Mouse (Mus musculus) cerebellum, adult 2 months (tissue): ENCODE results near the gene Stac. TPM values are rescaled to one million over a fixed set of nuclear protein-coding genes. Genes with fewer than 3 reads are reported as not detected.

Source experiments
- DNase-seq, 2 experiments: peaks; one replicate each; pipeline ENCODE4 v3.0.0; 2021
- H3K27ac ChIP-seq: fragments of 200-500 bp; 2 replicates; pipeline ENCODE4 v1.5.1; 2012; ENCODE audit warnings: low read length, control low read depth, inconsistent platforms; ENCODE audit not compliant: insufficient read depth
- H3K27me3 ChIP-seq: fragments of 200-500 bp; 2 replicates; pipeline ENCODE4 v1.6.1; 2012; ENCODE audit warnings: inconsistent platforms, mild to moderate bottlenecking, low read length, moderate library complexity; ENCODE audit not compliant: control insufficient read depth, insufficient read depth
- H3K4me1 ChIP-seq: fragments of 200-500 bp; 2 replicates; pipeline ENCODE4 v1.6.1; 2011; ENCODE audit warnings: low read length; ENCODE audit not compliant: control insufficient read depth, insufficient read depth
- H3K4me3 ChIP-seq: fragments of 200-500 bp; replicated peaks from 2 replicates; pipeline ENCODE3; 2011; ENCODE audit warnings: mild to moderate bottlenecking, low read depth, low read length, control low read depth; ENCODE audit not compliant: insufficient read depth
- CTCF ChIP-seq: fragments of 200-500 bp; IDR thresholded peaks from 2 replicates; pipeline ENCODE4 v1.5.1; 2011; ENCODE audit warnings: low read depth, mild to moderate bottlenecking, control low read depth, low read length, moderate library complexity, borderline replicate concordance; ENCODE audit not compliant: insufficient read depth
- POLR2A ChIP-seq: fragments of 200-500 bp; IDR thresholded peaks from 2 replicates; pipeline ENCODE4 v1.6.1; 2011; ENCODE audit warnings: low read length, control low read depth, borderline replicate concordance; ENCODE audit not compliant: insufficient read depth
- WGBS: fragments of 180-500 bp; shearing (Covaris S2); methylation state at CpG from one replicate; pipeline ENCODE4 v1.1.7; 2018; 5-methylcytosine and 5-hydroxymethylcytosine counted together
- polyA plus RNA-seq: library from polyadenylated mRNA; depleted of rRNA; stranded (reverse); fragments of >200 nt; gene quantifications from 2 replicates; pipeline ENCODE4 v1.2.3, GENCODE M21; 2012

Gene Stac
- polyA plus RNA-seq, 1 experiment = 9.8 TPM

DNA sequence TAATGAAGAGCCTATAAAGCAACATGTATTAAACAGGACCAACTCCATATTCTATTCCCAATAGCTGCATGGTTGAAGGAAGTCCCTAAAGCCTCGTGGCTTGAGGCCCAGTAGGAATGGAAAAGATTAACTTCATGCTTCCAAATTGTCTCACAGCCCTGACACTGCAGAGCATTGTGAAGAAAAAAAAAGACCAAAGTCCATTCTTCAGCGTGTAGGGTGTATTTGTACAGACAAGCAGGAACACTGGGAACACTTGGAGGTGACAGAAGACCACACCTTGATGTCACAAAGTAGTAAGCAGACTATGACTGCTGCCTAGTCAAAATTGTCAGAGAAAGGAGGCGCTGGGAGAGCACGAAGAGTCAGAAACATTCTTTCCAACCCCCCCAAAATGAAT is 45.9 kb downstream of the Stac start:
- TF ChIP-seq POLR2A (no peak), CTCF (no peak)
- no peaks in the 10 kb centered on the region for H3K4me1 ChIP-seq
- H3K4me3 ChIP-seq = no peak overlapping the region
- 81% methylated on average over 4 of the region's 4 CpGs for WGBS
- DNase-seq = no peak
- H3K27ac ChIP-seq = no peak overlapping the region
- no peaks in the 10 kb centered on the region; the same call in 1 of the 2 replicates for H3K27me3 ChIP-seq

DNA sequence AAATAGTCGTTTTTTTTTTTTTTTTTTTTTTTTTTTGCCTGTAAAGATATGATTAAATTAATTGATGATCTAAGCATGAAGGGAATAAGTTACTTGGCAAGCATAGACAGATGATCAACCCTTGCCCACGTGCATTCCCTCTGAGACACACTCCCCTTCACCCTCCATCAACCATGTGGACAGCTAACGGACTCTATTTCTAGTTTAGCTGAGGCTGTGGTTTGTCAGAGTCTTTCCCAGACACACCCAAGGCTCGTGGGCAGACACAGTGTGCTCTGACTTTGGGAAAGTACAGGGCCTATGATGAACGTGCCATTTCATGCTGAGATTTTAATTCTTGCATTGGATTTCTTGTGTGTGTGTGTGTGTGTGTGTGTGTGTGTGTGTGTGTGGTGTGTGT is 46.8 kb downstream of the Stac start:
- 60% methylated on average over 5 of the region's 5 CpGs for WGBS
- DNase-seq = no peak
- no peaks in the 10 kb centered on the region for H3K4me1 ChIP-seq

DNA sequence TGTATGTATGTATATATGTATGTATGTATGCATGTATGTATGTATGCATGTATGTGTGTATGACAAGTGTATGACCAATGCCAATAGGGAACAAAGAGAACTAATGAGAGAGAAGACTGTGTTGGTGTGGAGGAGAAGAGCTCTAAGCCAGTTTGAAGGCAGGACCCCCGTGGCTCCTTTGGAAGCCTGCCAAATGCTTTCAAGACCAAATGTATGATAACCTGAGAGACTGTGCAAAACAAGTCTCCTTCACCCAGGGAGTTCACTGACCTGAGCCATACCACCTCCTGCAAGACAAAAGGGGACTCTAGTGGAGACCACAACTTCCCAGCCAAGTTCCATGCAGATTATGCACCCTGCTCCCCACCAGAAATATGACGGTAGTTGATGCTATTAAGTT is 52.5 kb downstream of the Stac start:
- Histone ChIP-seq H3K27ac (no peak overlapping the region), H3K4me3 (no peak overlapping the region), H3K4me1 (no peaks in the 10 kb centered on the region), H3K27me3 (no peaks in the 10 kb centered on the region)
- 16% methylated on average over 2 of the region's 2 CpGs for WGBS
- no peak for DNase-seq
- no peak for TF ChIP-seq CTCF
- no peak for TF ChIP-seq POLR2A

More for the DNA sequence above, 46.8 kb downstream of the Stac start:
- Histone ChIP-seq H3K27ac (no peak overlapping the region), H3K27me3 (no peaks in the 10 kb centered on the region; the same call in 1 of the 2 replicates), H3K4me3 (no peak overlapping the region)
- TF ChIP-seq POLR2A (no peak), CTCF (no peak)

DNA sequence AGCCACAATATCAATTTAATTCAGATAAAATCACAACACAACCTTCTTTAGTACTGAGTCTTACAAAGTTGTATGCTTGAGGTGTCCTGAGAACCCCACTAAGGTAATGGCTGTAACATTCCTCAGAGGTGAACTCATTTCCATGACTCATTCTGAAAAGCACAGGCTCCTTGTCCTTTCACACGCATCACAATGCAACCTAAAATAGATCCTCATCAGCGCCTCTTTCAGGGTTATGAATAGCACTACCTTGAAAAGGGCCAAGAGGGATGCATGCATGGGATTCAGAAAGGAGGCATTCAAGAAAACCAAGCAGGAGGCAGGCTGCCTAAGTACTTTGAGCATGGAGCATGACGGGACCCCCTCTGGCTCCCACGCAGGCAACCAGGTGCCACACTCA is 57.3 kb downstream of the Stac start:
- no peak overlapping the region for H3K27ac ChIP-seq
- TF ChIP-seq POLR2A = no peak
- TF ChIP-seq CTCF = no peak
- no peaks in the 10 kb centered on the region for H3K27me3 ChIP-seq
- no peak overlapping the region for H3K4me3 ChIP-seq
- WGBS = 48% methylated on average over 4 of the region's 4 CpGs
- DNase-seq = no peak
- no peaks in the 10 kb centered on the region for H3K4me1 ChIP-seq

DNA sequence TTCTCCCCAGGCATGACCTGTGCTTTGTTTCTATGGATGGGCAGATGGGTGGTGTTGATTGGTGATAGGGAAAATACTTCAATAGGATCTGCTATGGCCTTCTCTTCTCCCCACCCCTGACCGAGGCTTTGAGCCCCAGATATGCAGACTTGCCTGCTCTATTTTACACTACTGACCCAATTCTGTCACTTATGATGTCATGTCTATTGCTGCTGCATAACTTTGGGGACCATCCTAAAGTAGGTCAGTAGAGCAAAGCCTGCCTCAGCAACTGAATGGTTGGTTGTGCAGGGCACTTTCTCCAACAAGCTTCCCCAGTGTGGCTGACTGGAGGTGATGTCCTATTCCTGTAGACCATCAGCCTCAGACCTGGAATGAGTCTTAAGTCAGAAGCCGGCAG is 69.0 kb downstream of the Stac start:
- no peak for TF ChIP-seq POLR2A
- TF ChIP-seq CTCF = no peak
- H3K27ac ChIP-seq = no peak overlapping the region
- 76% methylated on average over 2 of the region's 2 CpGs for WGBS
- H3K27me3 ChIP-seq = no peaks in the 10 kb centered on the region
- H3K4me3 ChIP-seq = no peak overlapping the region
- no peak for DNase-seq
- H3K4me1 ChIP-seq = no peaks in the 10 kb centered on the region

DNA sequence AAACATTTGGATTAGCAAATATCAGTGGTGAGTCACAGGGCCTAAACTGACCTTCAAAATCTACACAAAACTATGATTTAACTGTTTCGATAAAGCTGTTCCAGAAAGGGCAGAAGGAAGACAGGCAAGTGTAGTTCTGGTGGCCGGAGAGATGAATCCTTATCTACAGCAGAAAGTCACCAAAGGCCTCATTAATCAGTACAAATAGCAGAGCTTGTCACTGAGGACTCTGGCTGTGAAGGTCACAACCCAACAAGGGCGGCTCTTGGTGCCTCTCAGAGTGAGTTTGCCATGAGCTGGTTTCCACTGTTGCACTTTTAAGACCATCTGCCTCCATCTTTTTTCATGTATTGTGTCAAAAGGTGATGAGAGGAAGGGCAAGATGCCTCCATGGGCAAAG is 78.8 kb downstream of the Stac start:
- Histone ChIP-seq H3K4me1 (peaks cover 2% of the 10 kb centered on the region; the same call in 1 of the 2 replicates), H3K27me3 (no peaks in the 10 kb centered on the region), H3K4me3 (no peak overlapping the region), H3K27ac (no peak overlapping the region)
- TF ChIP-seq POLR2A (no peak), CTCF (no peak)
- DNase-seq = no peak
- WGBS = 81% methylated on average over 3 of the region's 3 CpGs

DNA sequence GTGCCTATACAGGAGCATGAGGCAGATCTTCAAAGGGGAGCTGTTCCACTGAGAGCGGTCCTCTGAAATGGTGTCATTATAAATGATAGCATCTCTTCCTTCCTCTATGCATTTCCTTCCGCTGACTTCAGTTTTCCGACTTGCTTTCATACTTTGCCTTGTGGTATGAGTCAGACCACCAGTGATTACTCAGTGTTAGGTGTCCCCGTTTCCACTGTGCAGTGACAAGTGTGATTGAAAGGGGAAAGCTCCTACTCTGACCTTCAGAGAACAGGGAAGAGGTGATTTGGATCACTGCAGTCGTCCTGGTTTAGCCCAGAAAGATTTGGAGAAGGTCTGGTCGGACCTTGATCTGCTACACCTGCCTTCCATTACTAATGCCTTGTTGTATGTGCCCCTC is 81.4 kb downstream of the Stac start:
- no peak overlapping the region for H3K4me3 ChIP-seq
- TF ChIP-seq CTCF (no peak), POLR2A (no peak)
- no peak for DNase-seq
- no peak overlapping the region for H3K27ac ChIP-seq
- H3K4me1 ChIP-seq = peaks cover 2% of the 10 kb centered on the region; the same call in 1 of the 2 replicates
- 87% methylated on average over 6 of the region's 6 CpGs for WGBS
- no peaks in the 10 kb centered on the region; the same call in 1 of the 2 replicates for H3K27me3 ChIP-seq

DNA sequence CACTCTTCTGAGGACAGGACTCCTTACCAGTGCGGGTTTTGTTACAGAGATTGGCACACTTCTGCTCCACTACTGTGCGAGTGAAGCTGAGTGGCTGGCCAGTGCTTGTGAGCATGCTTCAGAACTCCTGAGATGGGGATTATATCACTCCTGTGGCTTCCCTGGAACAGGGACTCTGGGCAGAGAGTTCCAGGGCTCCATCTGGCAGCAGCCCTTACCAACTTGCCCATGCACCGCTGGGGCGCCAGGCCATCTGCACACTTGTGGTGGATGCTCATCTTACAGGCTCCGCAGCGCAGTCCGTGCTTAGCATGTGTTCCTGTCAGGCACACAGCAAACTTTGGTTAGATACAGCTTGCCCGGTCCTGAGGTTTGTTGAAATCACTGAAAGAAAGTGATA is 83.5 kb downstream of the Stac start:
- H3K27ac ChIP-seq = no peak overlapping the region
- WGBS = 24% methylated on average over 8 of the region's 8 CpGs
- peak; percentile 35 to 52 for DNase-seq
- peaks cover 2% of the 10 kb centered on the region; the same call in 1 of the 2 replicates for H3K4me1 ChIP-seq
- H3K4me3 ChIP-seq = no peak overlapping the region
- H3K27me3 ChIP-seq = no peaks in the 10 kb centered on the region; the same call in 1 of the 2 replicates
- TF ChIP-seq CTCF (no peak), POLR2A (no peak)

DNA sequence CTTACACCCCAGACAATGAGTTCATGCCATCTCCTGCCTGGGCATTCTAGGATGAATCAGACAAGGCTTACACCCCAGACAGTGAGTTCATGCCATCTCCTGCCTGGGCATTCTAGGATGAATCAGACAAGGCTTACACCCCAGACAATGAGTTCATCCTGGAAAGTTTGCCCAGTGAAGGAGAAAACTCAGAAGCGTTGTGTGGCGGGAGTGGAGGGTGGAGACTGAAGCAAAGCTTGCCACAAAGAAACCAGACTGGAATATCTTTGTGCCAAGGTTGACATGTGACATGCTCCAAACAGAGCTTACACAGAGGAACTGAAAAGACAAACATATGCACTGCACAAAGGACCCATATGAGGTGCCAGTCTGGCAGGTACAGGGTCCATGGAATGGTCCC is 102.6 kb downstream of the Stac start:
- 59% methylated on average over 2 of the region's 2 CpGs for WGBS
- Histone ChIP-seq H3K4me3 (no peak overlapping the region), H3K4me1 (no peaks in the 10 kb centered on the region), H3K27me3 (no peaks in the 10 kb centered on the region), H3K27ac (no peak overlapping the region)
- DNase-seq = no peak
- TF ChIP-seq POLR2A = no peak
- no peak for TF ChIP-seq CTCF
